In the genomic region with DNA sequence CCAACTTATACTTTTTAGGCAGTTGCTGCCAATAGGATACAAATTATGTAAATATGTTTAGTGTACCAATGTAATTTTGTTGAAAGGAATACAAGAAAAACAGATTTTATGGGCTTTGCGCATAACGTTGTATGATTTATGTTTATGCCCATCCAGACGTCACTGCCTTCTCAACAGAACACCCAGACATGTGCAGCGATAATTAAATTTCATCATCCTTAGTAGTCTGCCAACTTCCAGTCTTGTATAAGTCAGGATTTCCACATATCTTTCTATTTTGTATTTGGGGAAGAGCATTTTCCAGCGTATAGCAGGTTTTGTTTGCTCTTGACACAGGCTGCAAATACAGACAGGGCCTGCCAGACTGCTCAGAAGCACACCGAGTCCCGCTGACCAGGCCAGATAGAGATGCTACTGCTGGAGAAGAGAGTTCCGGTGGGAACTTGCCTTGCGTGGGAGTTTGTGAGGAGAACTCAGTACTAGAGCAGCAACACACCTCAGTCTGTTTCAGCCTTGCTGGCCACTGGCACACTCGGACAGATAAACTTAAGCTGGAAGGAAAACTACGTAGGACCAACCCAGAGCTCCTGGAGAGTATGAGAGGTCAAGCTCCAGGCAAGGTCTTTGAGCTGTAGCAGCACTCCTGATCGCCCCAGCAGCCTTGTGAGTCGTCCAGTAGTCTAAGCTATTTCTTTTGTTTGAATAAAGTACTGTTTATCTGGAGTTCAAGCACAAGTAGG, we compare ENCODE assay signal across 11 mouse cellular contexts. TPM values are rescaled to one million over a fixed set of nuclear protein-coding genes. Genes with fewer than 3 reads are reported as not detected.
DNase-seq lines count a peak whose midpoint lies in the region; ATAC-seq lines count a peak whose summit lies in the region.
"Had no signal": no experiment of that assay in that cellular context is flagged by ENCODE, and none has a peak within 500 bp of the region (broad histone marks: within the 10 kb centered on the region; RNA-seq: fewer than 3 reads in every experiment).

No protein-coding gene starts in this region.

- no peak for ATAC-seq in heart, embryonic 15.5 days (replicated peaks; ENCODE audit: insufficient number of reproducible peaks, insufficient read depth, low FRiP score, low read depth)
- peak; percentile 58 for ATAC-seq in lung, embryonic 16.5 days (ENCODE audit: low read depth)
- 0 out of 2 replicates have a peak, but pooled peaks have one; percentile 27 for ATAC-seq in megakaryocyte progenitor cell, adult 5-6 weeks (replicated peaks; ENCODE audit: poor library complexity)

- peaks cover 25% of the 10 kb centered on the region for H3K4me1 ChIP-seq in heart, embryonic 15.5 days (replicated peaks)
- peaks cover 25% of the 10 kb centered on the region for H3K4me1 ChIP-seq in lung, embryonic 16.5 days (replicated peaks; ENCODE audit: control insufficient read depth, insufficient read depth, low read length)
- H3K4me1 ChIP-seq: hindbrain, embryonic 12.5 days had no signal

- no peak for DNase-seq in heart, postnatal 14 days
- no peak for DNase-seq in lung, postnatal 25 days (ENCODE audit: low spot score)
- peak; percentile 60 for DNase-seq in brain, embryonic 18.5 days (ENCODE audit: low read depth, low spot score)
- no peak for DNase-seq in adrenal gland, adult 2 months
- DNase-seq: cerebellum, postnatal 10 days; kidney, adult 18-20 months; lung, postnatal 36 days had no signal

- WGBS in heart, embryonic 15.5 days, result 55% methylated on average over 13 of the region's 13 CpGs
- WGBS in lung, embryonic 16.5 days, result 39% methylated on average over 13 of the region's 13 CpGs

- no peaks in the 10 kb centered on the region for H3K27me3 ChIP-seq in heart, embryonic 15.5 days
- H3K27me3 ChIP-seq in lung, embryonic 16.5 days (ENCODE audit: control insufficient read depth, insufficient read depth, low read depth, low read length), result no peaks in the 10 kb centered on the region
- H3K27me3 ChIP-seq: hindbrain, embryonic 12.5 days had no signal

- intact Hi-C loops in heart, postnatal 14 days (cut with DNase I), result no loop called here

- peak overlapping the region; percentile 35; the same call in 1 of the 2 replicates for H3K27ac ChIP-seq in heart, embryonic 15.5 days
- H3K27ac ChIP-seq in lung, embryonic 16.5 days (ENCODE audit: low read length), result peak overlapping the region; percentile 45; the same call in 1 of the 2 replicates
- H3K27ac ChIP-seq: hindbrain, embryonic 12.5 days had no signal

- no peaks in the 10 kb centered on the region for H3K36me3 ChIP-seq in heart, embryonic 15.5 days
- H3K36me3 ChIP-seq in lung, embryonic 16.5 days (ENCODE audit: control insufficient read depth, insufficient read depth, low read length), result no peaks in the 10 kb centered on the region
- H3K36me3 ChIP-seq: hindbrain, embryonic 12.5 days had no signal

- no peaks in the 10 kb centered on the region for H3K9me3 ChIP-seq in heart, embryonic 15.5 days (replicated peaks)
- H3K9me3 ChIP-seq in lung, embryonic 16.5 days (ENCODE audit: control insufficient read depth, low read length), result no peaks in the 10 kb centered on the region
- H3K9me3 ChIP-seq: hindbrain, embryonic 12.5 days had no signal

- H3K4me3 ChIP-seq in heart, embryonic 15.5 days, result no peak overlapping the region
- H3K4me3 ChIP-seq in lung, embryonic 16.5 days (ENCODE audit: low read length), result no peak overlapping the region
- H3K4me3 ChIP-seq: hindbrain, embryonic 12.5 days had no signal

- no peak overlapping the region for H3K4me2 ChIP-seq in heart, embryonic 15.5 days
- no peak overlapping the region for H3K4me2 ChIP-seq in lung, embryonic 16.5 days (ENCODE audit: low read depth, low read length)
- H3K4me2 ChIP-seq: hindbrain, embryonic 12.5 days had no signal

- H3K9ac ChIP-seq in heart, embryonic 15.5 days, result no peak overlapping the region
- 0 out of 2 replicates have a peak overlapping the region, but pooled peaks have one; percentile 9 for H3K9ac ChIP-seq in lung, embryonic 16.5 days (ENCODE audit: low read length)
- H3K9ac ChIP-seq: hindbrain, embryonic 12.5 days had no signal

RNA-seq across cellular contexts. Expression of a gene that starts 21.0 kb away (rescaled TPM):
- polyA plus RNA-seq in heart, embryonic 15.5 days (2015; fragmentation: Nextera tagmentation; extraction: Ambion mirVana), result 3.7 and 6.8 TPM in 2 replicates
- 1 to 10 TPM in 1 of 2 experiments, under 1 TPM in 1; 0.98 to 1.5 TPM for total RNA-seq in heart, postnatal 14 days (2021)
- 8.6 and 9.9 TPM in 2 replicates for polyA plus RNA-seq in lung, embryonic 16.5 days (2015; fragmentation: Nextera tagmentation; extraction: Ambion mirVana)
- total RNA-seq in megakaryocyte progenitor cell, adult 5-6 weeks (2015), result 46.3 and 54.3 TPM in 2 replicates
- 92.2 and 105 TPM in 2 replicates for total RNA-seq in megakaryocyte progenitor cell, adult 5-6 weeks (2017)
- total RNA-seq in adrenal gland, adult 2 months (2021), result 1 to 10 TPM; 2.8 to 3.4 TPM
- polyA plus RNA-seq in adrenal gland, adult 2 months (2012; rRNA removed), result 0.96 and 1.7 TPM in 2 replicates

Comparison
In these comparisons a context has a peak if more than half of its experiments do, and no peak if none do; other contexts are left out.
1. RNA of a gene that starts 21.0 kb away (total RNA-seq): 46.3 to 105 TPM in megakaryocyte progenitor cell, adult 5-6 weeks; 2.8 to 3.4 TPM in adrenal gland, adult 2 months and 0.98 to 1.5 TPM in heart, postnatal 14 days; every median in the first group is over 10 times any median in the second.